Mouse (Mus musculus) urinary bladder, postnatal 14 days (tissue): ENCODE measurements around the gene Tacc2.
"Not testable (repeated sequence)": the region's sequence is repeated elsewhere in the genome, so short reads cannot be mapped to it uniquely, and the experiment has no call there.

Experiments used
- DNase-seq: peaks from one replicate; pipeline ENCODE4 v3.0.0; 2021; ENCODE audit warnings: low spot score

Gene Tacc2

DNA sequence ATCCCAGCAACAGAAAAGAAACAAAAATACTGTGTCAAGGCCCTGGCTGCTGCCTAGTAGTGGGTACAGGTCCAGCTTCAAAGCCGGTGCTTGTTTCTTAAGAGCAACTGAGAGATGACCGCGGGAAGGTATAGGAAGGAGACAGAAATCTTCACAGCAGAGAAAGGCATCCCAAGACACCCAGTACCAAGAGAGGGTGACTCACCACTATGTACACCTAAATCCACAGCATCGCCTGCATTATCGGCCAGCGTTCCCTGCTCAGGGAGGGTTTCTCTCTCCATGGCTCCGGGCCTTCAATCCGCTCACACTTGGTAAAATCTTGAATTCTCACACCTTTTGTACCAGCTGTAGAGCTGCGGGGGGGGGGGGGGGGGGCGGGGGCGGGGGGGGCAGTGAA lies 4.4 kb upstream of the Tacc2 start, which contains the start of gene Nsmce4a:
Gene Nsmce4a (minus strand): TSS at position 298 of the 400 bp plus-strand sequence.
- no peak for DNase-seq

- no peak for DNase-seq
Observed at GRCm38 (mm10) chr7:130573746-130574145, 3.5 kb upstream of the Tacc2 start.

DNA sequence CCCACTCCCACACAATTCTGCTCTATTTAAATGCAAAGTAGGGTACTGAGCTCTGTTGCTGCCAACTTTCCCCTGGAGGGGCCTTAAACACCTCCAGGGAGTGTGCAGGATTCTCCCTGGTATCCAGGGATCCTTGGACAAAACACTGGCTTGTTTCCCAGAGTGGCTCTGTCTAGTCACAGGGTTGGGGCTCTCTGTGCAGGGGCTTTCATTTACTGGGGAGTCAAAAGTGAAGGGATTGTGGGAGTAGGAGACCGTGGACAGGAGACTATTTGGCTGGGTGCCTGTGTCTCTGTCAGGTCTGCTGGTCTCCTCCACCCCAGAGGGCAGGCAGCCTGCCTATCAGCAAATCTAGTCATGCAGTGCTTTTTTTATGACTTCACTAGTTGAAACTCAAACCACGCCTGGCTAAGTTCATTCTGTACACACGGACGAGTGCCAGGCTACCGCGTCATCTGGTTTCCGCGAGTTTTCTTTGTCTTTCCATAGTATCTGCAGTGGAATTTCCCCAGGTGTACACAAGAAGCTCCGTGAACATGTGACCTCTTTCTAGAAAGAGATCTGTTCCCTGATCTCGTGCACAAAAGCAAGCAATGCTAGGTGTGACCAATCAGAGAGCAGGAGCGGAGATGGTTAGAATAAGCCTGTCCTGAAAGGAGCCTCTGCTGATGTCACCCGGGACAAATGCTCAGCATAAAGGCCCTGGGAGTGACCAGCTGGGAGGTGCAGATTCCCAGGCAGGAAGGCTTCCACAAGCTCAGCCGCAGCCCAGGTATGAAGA lies 2.8 kb upstream of the Tacc2 start:
- DNase-seq, result peak; percentile 87

DNA sequence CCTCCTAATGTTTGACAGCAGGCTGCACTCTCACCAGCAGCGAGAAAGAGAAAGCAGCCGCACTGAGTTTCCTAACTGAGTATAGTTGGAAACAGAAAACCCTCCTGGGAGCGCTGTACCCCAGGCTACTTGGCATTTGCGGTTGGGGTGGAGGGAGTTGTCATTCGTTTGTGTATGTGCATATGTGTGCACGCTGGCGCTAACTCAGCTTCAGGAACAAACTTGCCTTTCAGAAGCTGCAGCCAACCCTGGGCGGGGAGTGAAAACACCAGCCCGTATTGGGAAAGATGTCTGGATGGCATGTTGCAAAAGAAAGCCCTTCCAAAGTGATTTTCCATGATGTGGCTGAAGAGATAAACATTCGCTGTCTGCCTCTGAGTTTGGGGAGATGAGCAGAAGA lies 257 bp upstream of the Tacc2 start:
- peak; percentile 40 for DNase-seq

- DNase-seq, result no peak
Observed at GRCm38 (mm10) chr7:130578066-130578465, 828 bp downstream of the Tacc2 start.

- no peak for DNase-seq
Observed at GRCm38 (mm10) chr7:130578607-130579006, 1.4 kb downstream of the Tacc2 start.

DNA sequence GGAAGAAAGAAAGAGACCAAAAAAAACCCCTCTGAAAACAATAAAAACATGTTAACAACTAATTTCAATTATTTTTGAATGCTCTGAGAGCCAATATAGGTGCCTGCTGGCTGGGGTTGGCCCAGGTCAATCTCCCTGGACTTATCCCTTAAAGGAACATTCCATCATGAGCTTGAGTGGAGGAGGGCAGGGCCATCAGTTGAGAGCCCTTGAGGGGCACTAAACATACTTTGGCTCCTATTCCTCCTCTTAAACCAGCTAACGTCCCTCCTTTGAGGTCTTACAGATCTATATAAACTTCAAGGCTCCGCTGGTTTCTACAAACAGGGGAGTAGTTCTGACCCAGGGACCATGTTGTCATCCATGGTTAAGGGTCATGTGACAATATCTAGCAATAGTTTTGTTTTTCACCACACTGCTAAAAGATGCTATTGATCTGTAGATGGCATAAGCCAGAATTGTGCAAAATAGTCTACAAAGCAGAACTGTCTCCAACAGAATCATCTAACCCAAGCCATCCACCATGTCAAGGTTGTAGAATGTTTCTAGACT lies 9.4 kb downstream of the Tacc2 start:
- DNase-seq, result no peak

DNA sequence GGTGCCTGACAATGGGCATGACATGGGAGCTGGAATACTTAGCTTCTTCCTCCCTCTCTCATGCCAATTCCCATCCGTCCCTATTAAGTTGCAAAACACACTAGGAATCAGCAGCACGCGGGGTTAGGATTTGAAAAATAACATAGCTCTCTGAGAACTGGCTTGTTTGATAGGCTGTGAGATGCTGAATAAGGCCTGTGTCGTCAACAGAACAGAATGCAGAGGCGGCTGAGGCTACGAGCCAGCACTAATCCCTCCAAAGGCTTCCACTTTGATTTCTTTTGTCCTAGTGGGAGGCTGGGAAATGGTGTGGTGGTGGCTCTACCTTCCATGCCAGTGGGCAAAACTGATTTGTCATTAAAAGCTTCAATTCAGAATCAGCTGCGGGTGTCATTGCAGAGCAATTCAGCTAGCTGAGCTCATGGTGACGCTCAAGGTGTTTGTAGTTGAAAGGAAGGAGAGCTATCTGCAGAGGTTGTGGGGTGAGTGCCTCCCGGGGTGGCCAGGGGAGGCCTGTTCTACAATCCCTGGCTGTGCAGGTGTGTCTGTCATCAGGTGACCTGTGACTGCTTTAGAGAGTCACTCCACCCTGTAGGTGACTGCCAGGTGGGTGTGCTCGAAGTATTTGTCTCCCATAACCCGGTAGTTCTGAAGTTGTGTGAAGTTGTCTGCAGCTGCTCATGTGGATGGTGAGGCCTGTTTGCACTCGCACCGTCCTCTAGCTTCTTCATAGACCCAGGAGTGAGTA lies 13.0 kb downstream of the Tacc2 start:
- DNase-seq, result no peak

GRCm38 (mm10) chr7:130590845-130591437 lies 13.7 kb downstream of the Tacc2 start:
- no peak for DNase-seq

GRCm38 (mm10) chr7:130592975-130593374 lies 15.7 kb downstream of the Tacc2 start:
- not testable (repeated sequence) for DNase-seq

- not testable (repeated sequence) for DNase-seq
Observed at GRCm38 (mm10) chr7:130593375-130594239, 16.4 kb downstream of the Tacc2 start.

DNA sequence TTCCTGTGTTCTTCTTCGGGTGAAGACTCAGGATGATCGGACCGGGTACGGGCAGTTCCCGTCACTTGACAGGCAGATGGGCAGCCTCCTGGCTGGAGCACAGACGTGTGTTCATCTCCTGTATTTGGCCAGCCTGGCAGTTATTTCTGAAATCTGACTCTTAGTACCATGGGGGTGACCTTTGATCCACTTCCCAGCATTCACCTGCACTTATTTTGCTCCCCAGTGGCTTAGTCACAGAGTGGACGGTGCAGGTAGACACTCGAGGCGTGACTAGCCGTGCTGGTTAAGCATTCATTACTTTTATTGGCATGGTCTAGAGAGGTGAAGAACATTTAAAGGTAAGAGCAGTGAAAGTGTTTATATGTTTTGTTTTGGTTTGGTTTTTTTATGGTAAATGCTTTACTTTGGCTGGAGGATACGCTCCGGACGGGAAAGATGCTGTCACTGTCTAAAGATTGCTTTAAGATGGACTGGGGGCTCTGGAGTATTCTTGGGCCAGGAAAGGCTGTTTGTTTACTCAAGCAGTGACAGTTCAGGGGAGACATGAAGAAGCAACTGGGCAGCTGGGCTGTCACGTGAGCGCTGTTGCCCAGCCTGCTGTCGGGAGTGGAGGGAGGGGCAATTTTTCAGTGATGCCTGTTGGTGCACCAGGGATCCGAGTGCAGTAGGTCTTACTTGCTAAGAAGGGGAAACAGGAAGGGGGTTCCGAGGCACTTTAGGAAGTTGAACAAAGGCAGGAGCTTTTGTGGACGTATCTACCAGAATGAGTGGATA lies 19.0 kb downstream of the Tacc2 start:
- not testable (repeated sequence) for DNase-seq

DNA sequence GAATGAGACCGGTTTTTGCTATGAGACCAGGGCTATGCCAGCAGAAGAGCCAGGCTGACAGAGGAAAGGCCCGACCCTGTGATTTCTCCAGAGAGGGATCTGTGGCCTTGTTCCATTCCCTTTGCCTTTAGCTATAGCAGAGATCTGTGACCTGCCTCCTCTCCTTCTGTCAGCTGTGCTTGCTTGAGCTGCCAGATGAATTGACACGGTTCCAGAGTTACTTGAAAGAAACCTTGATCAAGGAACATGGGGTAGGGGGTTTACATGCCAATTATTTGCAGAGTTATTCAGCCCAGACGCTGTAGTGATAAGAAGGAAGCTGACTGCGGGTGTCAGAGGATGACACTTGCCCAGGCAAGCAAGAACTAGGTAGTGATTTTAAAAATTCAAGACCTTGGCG lies 20.3 kb downstream of the Tacc2 start:
- DNase-seq, result no peak

DNA sequence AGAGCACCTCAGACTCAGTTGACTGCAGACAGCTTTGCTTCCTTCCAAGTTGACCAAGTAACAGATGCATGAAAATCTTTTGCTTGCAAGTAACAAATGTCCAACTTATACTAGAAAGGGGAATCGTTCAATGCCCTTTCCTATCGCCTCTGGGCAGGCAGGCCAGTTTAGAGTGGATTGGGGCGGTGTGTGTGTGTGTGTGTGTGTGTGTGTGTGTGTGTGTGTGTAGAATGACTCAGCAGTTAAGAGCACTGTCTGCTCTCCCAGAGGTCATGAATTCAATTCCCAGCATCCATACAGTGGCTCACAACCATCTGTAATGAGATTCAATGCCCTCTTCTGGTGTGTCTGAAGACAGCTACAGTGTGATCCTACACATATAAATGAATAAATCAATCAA lies 22.8 kb downstream of the Tacc2 start:
- DNase-seq, result no peak

DNA sequence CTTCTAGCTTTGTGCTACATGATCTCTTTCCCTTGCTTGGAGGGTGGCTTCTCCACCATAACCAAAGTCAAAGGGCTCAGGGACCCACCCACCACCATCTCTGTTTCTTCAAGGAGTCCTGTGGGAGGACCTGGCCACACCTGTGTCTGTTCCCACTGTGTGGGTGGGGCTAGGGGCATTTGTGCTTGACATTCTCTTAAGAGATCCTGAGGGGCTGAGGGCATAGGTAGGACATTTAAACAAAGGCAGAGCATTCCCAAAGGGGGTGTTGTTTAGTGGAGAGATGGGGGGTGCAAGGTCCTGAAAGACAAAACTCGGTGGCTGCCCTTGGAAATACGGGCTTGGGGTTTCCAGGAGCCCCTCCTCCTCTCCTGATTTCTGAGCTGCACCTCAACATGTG lies 23.3 kb downstream of the Tacc2 start:
- no peak for DNase-seq

GRCm38 (mm10) chr7:130602804-130603203 lies 25.6 kb downstream of the Tacc2 start:
- no peak for DNase-seq

DNA sequence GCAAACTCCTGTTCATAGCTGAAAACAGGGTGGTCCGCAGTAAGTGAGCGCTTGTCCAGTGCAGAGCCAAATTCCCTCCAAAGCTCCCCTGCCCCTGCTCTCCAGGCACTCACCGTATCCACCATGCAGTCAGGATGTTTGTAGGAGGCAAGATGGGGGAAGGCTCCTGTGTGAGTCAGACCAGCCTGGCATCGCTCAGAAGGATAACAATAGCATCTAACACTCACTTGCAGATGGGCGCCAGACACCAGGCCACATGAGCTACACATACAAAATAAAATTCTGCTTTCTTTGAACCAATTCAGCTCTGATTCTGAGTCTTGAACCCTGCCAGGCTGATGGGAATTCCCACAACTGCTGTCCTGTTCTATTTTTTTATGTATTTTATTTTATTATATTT lies 26.3 kb downstream of the Tacc2 start:
- no peak for DNase-seq

DNA sequence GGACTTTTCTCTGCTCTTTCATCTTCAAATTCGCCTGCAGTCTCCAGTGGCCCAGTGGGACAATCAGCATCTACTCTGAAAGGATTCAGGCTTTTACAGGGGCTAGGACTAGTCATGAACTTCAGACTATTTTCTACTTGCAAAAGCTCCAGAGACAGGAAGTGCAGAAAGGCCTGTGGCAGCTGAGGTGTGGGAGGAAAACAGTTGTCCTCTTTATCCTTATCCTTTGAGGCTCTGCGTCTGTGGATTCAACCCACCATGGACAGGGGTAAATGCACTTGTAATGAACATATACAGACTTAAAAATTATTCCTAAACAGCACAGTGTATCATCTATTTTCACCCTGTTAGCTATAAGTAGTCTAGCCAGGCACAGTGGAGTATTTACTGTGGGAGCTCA lies 27.2 kb downstream of the Tacc2 start:
- DNase-seq, result no peak

- DNase-seq, result no peak
Observed at GRCm38 (mm10) chr7:130605111-130605510, 27.9 kb downstream of the Tacc2 start.

- no peak for DNase-seq
Observed at GRCm38 (mm10) chr7:130606958-130607357, 29.7 kb downstream of the Tacc2 start.

DNA sequence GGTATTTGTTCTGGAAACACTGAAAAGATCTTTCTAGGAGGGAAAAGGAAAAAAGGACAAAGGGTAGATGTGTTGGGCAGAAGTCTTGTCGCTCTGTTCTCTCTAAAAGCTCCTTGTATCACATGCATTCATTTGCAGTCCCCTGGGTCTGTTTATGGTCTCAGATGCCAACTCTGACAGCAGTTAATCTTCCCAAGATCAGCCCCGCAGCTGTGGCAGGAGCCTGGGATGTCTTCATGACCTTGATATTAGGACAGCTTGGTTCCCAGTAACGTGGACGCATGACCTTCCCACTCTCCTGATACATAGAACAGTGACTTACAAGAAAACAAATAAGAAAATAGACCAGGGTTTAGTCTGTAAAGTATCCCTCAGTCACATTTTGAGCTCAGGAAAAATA lies 36.7 kb downstream of the Tacc2 start:
- no peak for DNase-seq
